Mouse (Mus musculus) erythroblast, embryonic 14.5 days (primary cell): ENCODE measurements around the gene Olfr535.

Source experiments
- GATA1 ChIP-seq: IDR thresholded peaks from 2 replicates; pipeline ENCODE4 v1.6.1; 2012; ENCODE audit warnings: low read length, inconsistent platforms, mixed read lengths
- TAL1 ChIP-seq: IDR thresholded peaks from 3 replicates; pipeline ENCODE4 v1.6.1; 2012; ENCODE audit warnings: low read length, inconsistent platforms, mixed read lengths

- TF ChIP-seq TAL1: no peak
- no peak for TF ChIP-seq GATA1
Observed at GRCm38 (mm10) chr7:140488981-140489380, 5.0 kb downstream of the Olfr535 start.
